Mouse (Mus musculus): ENCODE measurements around the gene Slc29a1. TPM values are rescaled to one million over a fixed set of nuclear protein-coding genes. Genes with fewer than 3 reads are reported as not detected.

Slc29a1 gene
- polyA plus RNA-seq, 1 experiment: 219 TPM

- DNase-seq (ENCODE audit: low spot score): no peak
These were observed 47.5 kb downstream of the Slc29a1 start for GRCm38 (mm10) chr17:45551816-45552451.

- DNase-seq (ENCODE audit: low spot score): no peak
These were observed 48.1 kb downstream of the Slc29a1 start for GRCm38 (mm10) chr17:45551249-45551796.

GRCm38 (mm10) chr17:45550253-45550652 is 49.2 kb downstream of the Slc29a1 start:
- no peak for DNase-seq (ENCODE audit: low spot score)

- no peak for DNase-seq (ENCODE audit: low spot score)
These were observed 49.7 kb downstream of the Slc29a1 start, which contains the start of gene Tmem151b for GRCm38 (mm10) chr17:45549617-45550181. TSS of gene Tmem151b (minus strand) at chr17:45549677.

- no peak for DNase-seq (ENCODE audit: low spot score)
These were observed 50.6 kb downstream of the Slc29a1 start for GRCm38 (mm10) chr17:45548541-45549512.

GRCm38 (mm10) chr17:45547461-45548190 is 51.8 kb downstream of the Slc29a1 start:
- DNase-seq (ENCODE audit: low spot score): no peak

GRCm38 (mm10) chr17:45546941-45547340 is 52.5 kb downstream of the Slc29a1 start:
- no peak for DNase-seq (ENCODE audit: low spot score)

GRCm38 (mm10) chr17:45545278-45545961 is 54.0 kb downstream of the Slc29a1 start:
- no peak for DNase-seq (ENCODE audit: low spot score)

- no peak for DNase-seq (ENCODE audit: low spot score)
These were observed 54.5 kb downstream of the Slc29a1 start for GRCm38 (mm10) chr17:45544873-45545277.

- DNase-seq (ENCODE audit: low spot score): no peak
These were observed 55.2 kb downstream of the Slc29a1 start for GRCm38 (mm10) chr17:45544001-45544872.

GRCm38 (mm10) chr17:45543115-45543514 is 56.3 kb downstream of the Slc29a1 start:
- DNase-seq (ENCODE audit: low spot score): no peak

GRCm38 (mm10) chr17:45542705-45543104 is 56.7 kb downstream of the Slc29a1 start:
- no peak for DNase-seq (ENCODE audit: low spot score)

- no peak for DNase-seq (ENCODE audit: low spot score)
These were observed 57.3 kb downstream of the Slc29a1 start for GRCm38 (mm10) chr17:45542129-45542528.

- no peak for DNase-seq (ENCODE audit: low spot score)
These were observed 59.7 kb downstream of the Slc29a1 start for GRCm38 (mm10) chr17:45539664-45540063.

- no peak for DNase-seq (ENCODE audit: low spot score)
These were observed 61.0 kb downstream of the Slc29a1 start for GRCm38 (mm10) chr17:45538394-45538793.

GRCm38 (mm10) chr17:45536264-45536663 is 63.1 kb downstream of the Slc29a1 start:
- no peak for DNase-seq (ENCODE audit: low spot score)
